Mouse (Mus musculus): ENCODE results near the gene Map3k12. TPM values are rescaled to one million over a fixed set of nuclear protein-coding genes. Genes with fewer than 3 reads are reported as not detected.

The Map3k12 gene
- polyA plus RNA-seq (2015; fragmentation: Nextera tagmentation; extraction: Ambion mirVana) = 4.0 and 4.2 TPM in 2 replicates

GRCm38 (mm10) chr15:102516728-102517404 lies at the start of gene Map3k12:
Gene Map3k12, minus strand, starts transcription at chr15:102517064.

GRCm38 (mm10) chr15:102524892-102525485 lies 8.1 kb upstream of the Map3k12 start, which contains the start of gene Npff:
Gene Npff, minus strand, starts transcription at chr15:102524942.

GRCm38 (mm10) chr15:102517976-102518858 lies 1.4 kb upstream of the Map3k12 start, which contains the start of gene Tarbp2:
Gene Tarbp2, plus strand, starts transcription at chr15:102518192.

GRCm38 (mm10) chr15:102503447-102503846 lies 13.4 kb downstream of the Map3k12 start, which contains the start of gene Gm10337:
Gene Gm10337, plus strand, starts transcription at chr15:102503722.

GRCm38 (mm10) chr15:102470183-102470604 lies 46.7 kb downstream of the Map3k12 start, which contains the start of gene Pcbp2:
Gene Pcbp2, plus strand, starts transcription at chr15:102470539.

GRCm38 (mm10) chr15:102458904-102459317 lies 58.0 kb downstream of the Map3k12 start, which contains the start of gene Prr13:
Gene Prr13, plus strand, starts transcription at chr15:102459028.

Other genes starting within 250 kb of the Map3k12 start
- 0.06 TPM in 1 of 2 replicates, not detected in the other for gene Gm9918, start 246.5 kb downstream of the Map3k12 start, polyA plus RNA-seq (2015; fragmentation: Nextera tagmentation; extraction: Ambion mirVana)
- 30.0 and 37.6 TPM in 2 replicates for gene Mfsd5, start 237.6 kb downstream of the Map3k12 start, polyA plus RNA-seq (2015; fragmentation: Nextera tagmentation; extraction: Ambion mirVana)
- 2.5 and 3.5 TPM in 2 replicates for gene Espl1, start 220.8 kb downstream of the Map3k12 start, polyA plus RNA-seq (2015; fragmentation: Nextera tagmentation; extraction: Ambion mirVana)
- gene Pfdn5, start 190.9 kb downstream of the Map3k12 start, polyA plus RNA-seq (2015; fragmentation: Nextera tagmentation; extraction: Ambion mirVana) = 270 and 314 TPM in 2 replicates
- 30.0 and 30.5 TPM in 2 replicates for gene Myg1, start 185.4 kb downstream of the Map3k12 start, polyA plus RNA-seq (2015; fragmentation: Nextera tagmentation; extraction: Ambion mirVana)
- gene Aaas, start 166.3 kb downstream of the Map3k12 start, polyA plus RNA-seq (2015; fragmentation: Nextera tagmentation; extraction: Ambion mirVana) = 11.4 and 14.4 TPM in 2 replicates
- 0.13 and 0.35 TPM in 2 replicates for gene Sp7, start 149.9 kb downstream of the Map3k12 start, polyA plus RNA-seq (2015; fragmentation: Nextera tagmentation; extraction: Ambion mirVana)
- gene Sp1, start 110.9 kb downstream of the Map3k12 start, polyA plus RNA-seq (2015; fragmentation: Nextera tagmentation; extraction: Ambion mirVana) = 3.3 and 4.0 TPM in 2 replicates
- 7.8 and 9.7 TPM in 2 replicates for gene Amhr2, start 71.7 kb downstream of the Map3k12 start, polyA plus RNA-seq (2015; fragmentation: Nextera tagmentation; extraction: Ambion mirVana)
- 36.5 and 44.9 TPM in 2 replicates for gene Prr13, start 58.0 kb downstream of the Map3k12 start, polyA plus RNA-seq (2015; fragmentation: Nextera tagmentation; extraction: Ambion mirVana)
- 105 and 113 TPM in 2 replicates for gene Pcbp2, start 46.5 kb downstream of the Map3k12 start, polyA plus RNA-seq (2015; fragmentation: Nextera tagmentation; extraction: Ambion mirVana)
- gene Gm10337, start 13.3 kb downstream of the Map3k12 start, polyA plus RNA-seq (2015; fragmentation: Nextera tagmentation; extraction: Ambion mirVana) = 1.8 TPM in 1 of 2 replicates, not detected in the other
- gene Tarbp2, start 1.1 kb upstream of the Map3k12 start, polyA plus RNA-seq (2015; fragmentation: Nextera tagmentation; extraction: Ambion mirVana) = 62.3 and 70.0 TPM in 2 replicates
- gene Npff, start 7.9 kb upstream of the Map3k12 start, polyA plus RNA-seq (2015; fragmentation: Nextera tagmentation; extraction: Ambion mirVana) = 0.94 and 1.3 TPM in 2 replicates
- gene Gm28047, start 108.0 kb upstream of the Map3k12 start, polyA plus RNA-seq (2015; fragmentation: Nextera tagmentation; extraction: Ambion mirVana) = 0.14 TPM in 1 of 2 replicates, not detected in the other
- 24.2 and 29.9 TPM in 2 replicates for gene Atf7, start 108.4 kb upstream of the Map3k12 start, polyA plus RNA-seq (2015; fragmentation: Nextera tagmentation; extraction: Ambion mirVana)
- gene Atp5g2, start 155.3 kb upstream of the Map3k12 start, polyA plus RNA-seq (2015; fragmentation: Nextera tagmentation; extraction: Ambion mirVana) = 91.0 and 109 TPM in 2 replicates
- gene Calcoco1, start 205.1 kb upstream of the Map3k12 start, polyA plus RNA-seq (2015; fragmentation: Nextera tagmentation; extraction: Ambion mirVana) = 63.8 and 81.8 TPM in 2 replicates

All from skeletal muscle tissue, postnatal 0 days (tissue).